Mouse (Mus musculus) limb, embryonic 15.5 days (tissue): ENCODE measurements around the gene Btbd6. TPM values are rescaled to one million over a fixed set of nuclear protein-coding genes. Genes with fewer than 3 reads are reported as not detected.

Experiments
- ATAC-seq: fragments of 200-750 bp; cut with Nextera tagmentation; 2 replicates; pipeline ENCODE4 v1.8.0; 2017; ENCODE audit warnings: low read depth, moderate TSS enrichment; ENCODE audit not compliant: insufficient number of reproducible peaks, low FRiP score, low TSS enrichment
- H3K27ac ChIP-seq: fragments of 300-500 bp; sonication (generic); 2 replicates; pipeline ENCODE4 v1.5.1; 2015; ENCODE audit warnings: moderate library complexity, mild to moderate bottlenecking, inconsistent platforms
- H3K27me3 ChIP-seq: fragments of 300-500 bp; sonication (generic); 2 replicates; pipeline ENCODE4 v1.6.1; 2015; ENCODE audit warnings: inconsistent platforms
- H3K36me3 ChIP-seq: fragments of 300-500 bp; sonication (generic); 2 replicates; pipeline ENCODE4 v1.6.1; 2015; ENCODE audit warnings: inconsistent platforms
- H3K4me1 ChIP-seq: fragments of 300-500 bp; sonication (generic); 2 replicates; pipeline ENCODE4 v1.6.1; 2015; ENCODE audit warnings: inconsistent platforms
- H3K4me2 ChIP-seq: fragments of 300-500 bp; sonication (generic); 2 replicates; pipeline ENCODE4 v1.6.1; 2015; ENCODE audit warnings: mild to moderate bottlenecking, inconsistent platforms
- H3K4me3 ChIP-seq: fragments of 300-500 bp; sonication (generic); 2 replicates; pipeline ENCODE4 v1.5.1; 2015; ENCODE audit warnings: mild to moderate bottlenecking, inconsistent platforms
- H3K9ac ChIP-seq: fragments of 300-500 bp; sonication (generic); 2 replicates; pipeline ENCODE4 v1.6.1; 2015; ENCODE audit warnings: inconsistent platforms
- H3K9me3 ChIP-seq: fragments of 300-500 bp; sonication (generic); 2 replicates; pipeline ENCODE4 v1.6.1; 2016; ENCODE audit warnings: inconsistent platforms
- WGBS: fragments of 180-500 bp; shearing (Covaris S2); methylation state at CpG from one replicate; pipeline ENCODE4 v1.1.7; 2015; 5-methylcytosine and 5-hydroxymethylcytosine counted together
- polyA plus RNA-seq: library from polyadenylated mRNA; unstranded; fragments of >200 nt; fragmentation: Nextera tagmentation; extraction: Ambion mirVana; gene quantifications from 2 replicates; pipeline ENCODE4 v1.2.1, GENCODE M21; 2015

Gene Btbd6
- polyA plus RNA-seq, 1 experiment from 2014 or later = 26.3 TPM

DNA sequence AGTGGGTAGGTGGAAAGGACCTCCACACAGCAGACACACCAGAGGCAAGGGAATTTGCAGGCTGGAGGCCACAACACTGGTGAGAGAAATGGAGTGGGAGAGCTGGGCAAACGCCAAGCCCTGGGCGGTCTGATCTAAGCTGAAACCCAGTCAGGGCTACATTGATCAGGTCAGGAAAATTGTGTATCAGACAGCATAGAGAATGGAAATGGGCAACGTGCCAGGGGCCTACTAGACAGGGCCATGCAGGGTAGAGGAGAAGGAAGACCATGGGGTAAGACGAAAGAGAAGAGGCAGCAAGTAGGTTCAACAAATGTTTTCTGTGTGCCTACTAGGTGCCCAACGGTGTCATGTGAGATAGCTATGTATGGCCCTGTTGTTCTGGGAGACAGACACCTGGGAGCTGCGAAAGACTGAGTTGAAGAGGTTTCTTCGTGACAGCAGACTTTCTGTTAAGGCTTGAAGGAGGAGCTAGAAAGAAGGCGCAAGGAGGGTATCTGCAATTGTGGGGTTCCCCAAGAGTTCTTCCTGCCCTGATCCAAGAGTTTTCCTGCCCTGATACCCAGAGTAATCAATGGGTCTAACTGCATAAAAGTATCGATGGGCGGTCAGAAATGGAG lies 35.0 kb upstream of the Btbd6 start:
- no peaks in the 10 kb centered on the region for H3K36me3 ChIP-seq
- peak overlapping the region; percentile 74 for H3K4me2 ChIP-seq
- 38% methylated on average over 10 of the region's 10 CpGs for WGBS
- H3K9me3 ChIP-seq = no peaks in the 10 kb centered on the region
- H3K4me1 ChIP-seq = peaks cover 33% of the 10 kb centered on the region
- peak overlapping the region; percentile 80 for H3K4me3 ChIP-seq
- no peaks in the 10 kb centered on the region for H3K27me3 ChIP-seq
- peak overlapping the region; percentile 88 for H3K27ac ChIP-seq
- peak overlapping the region; percentile 66 for H3K9ac ChIP-seq
- ATAC-seq = no peak

GRCm38 (mm10) chr12:112941776-112942713 lies 34.2 kb upstream of the Btbd6 start, which contains the start of gene Nudt14:
Nudt14 (minus strand) TSS chr12:112942124.
- H3K36me3 ChIP-seq = no peaks in the 10 kb centered on the region
- peak within 1 kb of the TSS; percentile 80 for H3K4me3 ChIP-seq
- peak within 1 kb of the TSS; percentile 74 for H3K4me2 ChIP-seq
- 2% methylated on average over 58 of the region's 58 CpGs for WGBS
- ATAC-seq = peak; percentile 58; the same call in 1 of the 2 replicates
- H3K9me3 ChIP-seq = no peaks in the 10 kb centered on the region
- H3K27ac ChIP-seq = peak within 1 kb of the TSS; percentile 88
- peaks cover 33% of the 10 kb centered on the region for H3K4me1 ChIP-seq
- no peaks in the 10 kb centered on the region for H3K27me3 ChIP-seq
- peak within 1 kb of the TSS; percentile 66 for H3K9ac ChIP-seq

DNA sequence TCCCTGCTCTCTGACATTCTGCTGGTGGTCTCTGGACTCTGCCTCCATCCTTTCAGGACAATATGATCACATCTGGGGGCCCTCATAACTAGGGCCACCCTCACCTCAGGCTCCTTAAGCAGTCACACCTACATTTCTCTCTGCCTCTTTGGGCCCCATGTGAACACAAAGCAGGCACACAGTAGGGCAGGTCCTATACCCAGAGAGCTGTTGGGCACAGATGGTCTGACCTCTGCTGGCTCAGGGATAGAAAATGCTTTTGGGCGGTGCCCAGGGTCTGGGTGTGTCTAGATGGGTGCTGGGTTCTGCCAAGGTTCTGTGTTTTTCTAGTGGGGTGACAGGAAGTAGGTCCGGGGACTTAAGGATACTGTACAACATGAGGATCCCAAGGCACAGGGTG lies 32.6 kb upstream of the Btbd6 start:
- H3K4me3 ChIP-seq = no peak overlapping the region
- H3K9me3 ChIP-seq = no peaks in the 10 kb centered on the region
- H3K4me2 ChIP-seq = no peak overlapping the region
- no peak for ATAC-seq
- no peak overlapping the region for H3K9ac ChIP-seq
- WGBS = 83% methylated on average over 2 of the region's 2 CpGs
- H3K4me1 ChIP-seq = peaks cover 24% of the 10 kb centered on the region
- H3K27me3 ChIP-seq = no peaks in the 10 kb centered on the region
- H3K27ac ChIP-seq = no peak overlapping the region
- no peaks in the 10 kb centered on the region for H3K36me3 ChIP-seq

- H3K27ac ChIP-seq = peak overlapping the region; percentile 43; the same call in 1 of the 2 replicates
- H3K36me3 ChIP-seq = no peaks in the 10 kb centered on the region
- H3K9me3 ChIP-seq = no peaks in the 10 kb centered on the region
These were observed 29.0 kb upstream of the Btbd6 start for GRCm38 (mm10) chr12:112947307-112947706.

GRCm38 (mm10) chr12:112950040-112950760 lies 26.1 kb upstream of the Btbd6 start:
- Histone ChIP-seq H3K9me3 (no peaks in the 10 kb centered on the region), H3K27ac (peak overlapping the region; percentile 73; the same call in 1 of the 2 replicates), H3K4me3 (peak overlapping the region; percentile 61), H3K27me3 (no peaks in the 10 kb centered on the region), H3K9ac (peak overlapping the region; percentile 66), H3K36me3 (0 out of 2 replicates have a peak, but pooled peaks cover 4% of the 10 kb centered on the region), H3K4me1 (peaks cover 25% of the 10 kb centered on the region), H3K4me2 (peak overlapping the region; percentile 97)
- 0% methylated on average over 58 of the region's 58 CpGs for WGBS
- peak; percentile 72 for ATAC-seq

More at GRCm38 (mm10) chr12:112947307-112947706, 29.0 kb upstream of the Btbd6 start:
- 18% methylated on average over 4 of the region's 4 CpGs for WGBS
- no peak overlapping the region for H3K9ac ChIP-seq
- no peak overlapping the region for H3K4me2 ChIP-seq
- no peak for ATAC-seq
- no peak overlapping the region for H3K4me3 ChIP-seq
- peaks cover 28% of the 10 kb centered on the region for H3K4me1 ChIP-seq
- H3K27me3 ChIP-seq = no peaks in the 10 kb centered on the region

- H3K27ac ChIP-seq = 0 out of 2 replicates have a peak overlapping the region, but pooled peaks have one; percentile 33
- ATAC-seq = no peak
- 0 out of 2 replicates have a peak, but pooled peaks cover 4% of the 10 kb centered on the region for H3K36me3 ChIP-seq
- peak overlapping the region; percentile 61 for H3K4me3 ChIP-seq
- WGBS = 3% methylated on average over 6 of the region's 6 CpGs
- H3K4me1 ChIP-seq = peaks cover 25% of the 10 kb centered on the region
- H3K9me3 ChIP-seq = no peaks in the 10 kb centered on the region
- peak overlapping the region; percentile 97 for H3K4me2 ChIP-seq
- no peaks in the 10 kb centered on the region for H3K27me3 ChIP-seq
- H3K9ac ChIP-seq = no peak overlapping the region; the same call in 1 of the 2 replicates
These were observed 25.5 kb upstream of the Btbd6 start for GRCm38 (mm10) chr12:112950761-112951129.

GRCm38 (mm10) chr12:112951150-112951842 lies 25.0 kb upstream of the Btbd6 start:
- no peak for ATAC-seq
- H3K27ac ChIP-seq = 0 out of 2 replicates have a peak overlapping the region, but pooled peaks have one; percentile 33
- 0 out of 2 replicates have a peak, but pooled peaks cover 4% of the 10 kb centered on the region for H3K36me3 ChIP-seq
- no peaks in the 10 kb centered on the region for H3K27me3 ChIP-seq
- no peaks in the 10 kb centered on the region for H3K9me3 ChIP-seq
- peaks cover 25% of the 10 kb centered on the region for H3K4me1 ChIP-seq
- H3K9ac ChIP-seq = no peak overlapping the region
- H3K4me2 ChIP-seq = no peak overlapping the region
- 14% methylated on average over 7 of the region's 7 CpGs for WGBS
- H3K4me3 ChIP-seq = peak overlapping the region; percentile 61; the same call in 1 of the 2 replicates

DNA sequence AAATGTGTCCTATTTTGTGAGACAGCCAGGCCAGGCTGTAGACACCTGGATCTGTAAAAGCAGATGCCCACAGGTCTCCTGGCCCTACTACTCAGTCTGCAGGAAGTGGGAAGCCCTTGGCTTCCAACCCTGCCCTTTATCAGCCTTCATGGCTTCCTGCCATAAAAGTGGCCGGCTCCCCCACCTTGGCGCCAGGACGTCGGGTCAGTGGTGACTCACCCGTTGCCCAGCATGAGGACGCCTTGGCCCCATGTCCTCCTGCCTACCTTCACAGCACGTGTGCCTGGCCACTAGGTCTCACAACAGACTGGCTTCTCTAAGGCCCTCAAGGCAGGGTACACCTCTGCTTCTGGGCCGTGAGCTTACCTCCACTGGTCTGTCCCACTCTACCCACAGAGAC lies 23.8 kb upstream of the Btbd6 start:
- peaks cover 25% of the 10 kb centered on the region for H3K4me1 ChIP-seq
- H3K4me2 ChIP-seq = no peak overlapping the region
- no peaks in the 10 kb centered on the region for H3K9me3 ChIP-seq
- ATAC-seq = no peak
- H3K4me3 ChIP-seq = no peak overlapping the region
- no peaks in the 10 kb centered on the region for H3K27me3 ChIP-seq
- 47% methylated on average over 8 of the region's 8 CpGs for WGBS
- no peak overlapping the region for H3K27ac ChIP-seq
- H3K9ac ChIP-seq = no peak overlapping the region
- peaks cover 14% of the 10 kb centered on the region for H3K36me3 ChIP-seq

GRCm38 (mm10) chr12:112952926-112953565 lies 23.2 kb upstream of the Btbd6 start:
- no peaks in the 10 kb centered on the region for H3K9me3 ChIP-seq
- H3K27me3 ChIP-seq = no peaks in the 10 kb centered on the region
- no peak overlapping the region for H3K9ac ChIP-seq
- no peak overlapping the region for H3K27ac ChIP-seq
- no peak overlapping the region for H3K4me3 ChIP-seq
- 67% methylated on average over 3 of the region's 3 CpGs for WGBS
- ATAC-seq = no peak
- H3K4me2 ChIP-seq = no peak overlapping the region
- peaks cover 18% of the 10 kb centered on the region for H3K36me3 ChIP-seq
- H3K4me1 ChIP-seq = peaks cover 24% of the 10 kb centered on the region

GRCm38 (mm10) chr12:112955800-112956199 lies 20.5 kb upstream of the Btbd6 start:
- no peak overlapping the region for H3K4me3 ChIP-seq
- H3K4me1 ChIP-seq = peaks cover 11% of the 10 kb centered on the region
- H3K4me2 ChIP-seq = no peak overlapping the region
- no peak overlapping the region for H3K9ac ChIP-seq
- H3K27ac ChIP-seq = no peak overlapping the region
- ATAC-seq = no peak
- no peaks in the 10 kb centered on the region for H3K27me3 ChIP-seq
- H3K9me3 ChIP-seq = no peaks in the 10 kb centered on the region
- H3K36me3 ChIP-seq = peaks cover 35% of the 10 kb centered on the region
- WGBS = 36% methylated on average over 4 of the region's 4 CpGs
